Mouse (Mus musculus) R1 (cell line): ENCODE measurements at regions not wholly inside any gene's neighbourhood (a gene's known extent, or its start where the extent isn't known, plus 50 kb on each side); places are given as distances from the start of the nearest gene placed in this dataset.
A peak's percentile ranks its signal among the peaks of the same experiment; 100 is the strongest.

ENCODE experiments used
- DNase-seq: peaks from one replicate; pipeline ENCODE4 v3.0.0-alpha.2; 2018; ENCODE audit warnings: low read depth, low spot score

- no peak for DNase-seq
These were observed 144.5 kb downstream of the Ttc32 start for GRCm38 (mm10) chr12:9174327-9174726.

- DNase-seq, result no peak
These were observed 146.4 kb downstream of the Ttc32 start for GRCm38 (mm10) chr12:9176198-9176597.

GRCm38 (mm10) chr12:9178626-9179025, 148.8 kb downstream of the Ttc32 start:
- no peak for DNase-seq

GRCm38 (mm10) chr12:9180677-9181076, 150.9 kb downstream of the Ttc32 start:
- no peak for DNase-seq

DNA sequence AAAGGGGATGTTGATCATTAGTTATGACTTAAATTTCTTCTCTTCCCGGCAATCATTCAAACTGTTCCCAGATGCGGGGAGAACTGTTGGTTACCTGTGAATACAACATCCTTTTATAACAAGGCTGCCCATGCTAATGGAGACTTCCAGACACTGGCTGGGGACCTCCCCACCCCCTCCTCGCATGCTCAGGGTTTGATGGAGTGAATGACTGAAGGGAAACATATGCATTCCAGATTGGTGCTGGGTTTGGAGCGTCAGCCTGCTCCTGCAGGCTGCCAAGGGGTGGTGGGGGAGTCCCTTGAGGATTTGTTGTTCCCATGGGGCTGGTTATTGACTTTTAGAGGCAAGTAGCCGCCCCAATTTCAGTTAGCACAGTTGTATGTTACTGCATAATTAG, 161.9 kb downstream of the Ttc32 start:
- DNase-seq, result no peak

DNA sequence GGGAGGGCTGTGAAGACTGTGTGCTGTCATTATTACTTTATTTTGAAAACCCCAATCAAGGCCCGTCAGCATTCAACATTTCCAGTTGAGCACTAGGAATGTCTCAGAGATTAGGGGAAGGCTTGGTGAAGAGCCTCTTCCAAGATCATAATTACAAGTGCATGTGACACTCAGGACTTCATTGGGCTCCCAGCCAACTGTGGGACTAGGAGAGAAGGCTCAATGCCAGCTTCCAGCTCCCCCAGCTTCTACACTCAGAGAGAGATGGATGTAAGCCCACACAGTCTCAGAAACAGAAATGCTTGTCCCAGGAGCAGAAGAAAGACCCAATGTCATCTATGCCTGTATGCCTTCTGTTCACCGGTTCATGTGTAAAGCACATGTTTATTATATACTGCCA, 169.5 kb downstream of the Ttc32 start:
- DNase-seq, result no peak

- no peak for DNase-seq
These were observed 182.4 kb downstream of the Ttc32 start for GRCm38 (mm10) chr12:9212211-9212610.

DNA sequence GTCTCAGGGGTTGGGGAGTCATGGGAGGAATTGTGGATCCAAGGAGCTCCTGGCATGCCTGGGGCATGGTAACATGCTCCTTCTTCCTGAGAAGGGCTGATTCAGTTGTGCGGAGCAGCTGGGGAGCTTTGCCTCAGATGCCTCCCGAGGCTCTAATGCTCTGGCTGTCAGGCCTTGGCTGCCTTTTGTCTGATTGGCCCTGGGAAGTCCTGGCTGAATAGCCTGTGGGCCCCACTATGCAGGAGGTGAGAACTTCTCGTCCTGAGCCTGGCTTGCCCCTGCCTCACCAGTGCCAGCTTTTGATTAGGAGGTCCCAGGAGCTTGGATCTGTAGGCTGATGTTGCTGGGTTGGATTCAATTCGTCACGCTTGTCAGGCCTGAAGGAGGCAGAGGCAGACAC, 195.2 kb downstream of the Ttc32 start:
- DNase-seq, result no peak

GRCm38 (mm10) chr12:9227901-9228300, 198.1 kb downstream of the Ttc32 start:
- no peak for DNase-seq

GRCm38 (mm10) chr12:9228486-9228885, 198.7 kb downstream of the Ttc32 start:
- DNase-seq, result no peak

DNA sequence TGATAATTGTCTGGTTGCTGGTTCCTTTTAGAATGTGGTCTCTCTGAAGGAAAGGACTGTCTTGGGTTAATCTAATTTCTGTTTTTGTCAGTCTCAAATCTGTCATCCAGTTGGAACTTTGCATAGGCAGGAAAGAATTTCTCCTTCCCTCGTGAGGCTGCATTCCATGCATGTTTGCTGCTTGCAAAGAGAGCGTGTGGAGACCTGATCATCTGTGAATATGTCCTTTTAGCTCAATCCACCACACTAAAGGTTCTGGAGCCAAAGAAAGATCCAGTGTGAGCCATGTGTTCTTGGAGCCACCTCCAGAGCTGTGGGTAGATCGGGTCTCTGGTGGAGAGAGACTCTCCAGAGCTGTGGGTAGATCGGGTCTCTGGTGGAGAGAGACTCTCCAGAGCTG, 200.2 kb downstream of the Ttc32 start:
- no peak for DNase-seq

DNA sequence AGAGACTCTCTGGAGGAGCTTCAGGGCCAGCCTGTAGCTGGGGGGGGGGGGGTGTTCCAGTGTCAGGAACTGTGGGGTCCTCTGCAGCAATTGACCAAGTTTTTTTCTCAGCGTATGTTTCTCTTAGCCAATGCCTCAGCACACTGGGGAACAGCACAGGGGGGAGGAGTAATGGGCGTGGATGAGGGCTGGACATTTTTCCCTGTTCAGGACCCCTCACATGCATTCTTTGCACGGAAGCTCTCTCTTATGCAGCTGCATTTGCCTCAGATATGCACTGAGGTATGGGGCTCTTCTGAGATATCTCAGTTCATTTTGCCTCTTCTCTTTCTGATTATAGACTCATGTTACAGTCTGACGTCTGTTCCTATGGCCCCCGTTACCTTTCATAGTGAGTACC, 200.8 kb downstream of the Ttc32 start:
- no peak for DNase-seq

- DNase-seq, result no peak
These were observed 202.6 kb downstream of the Ttc32 start for GRCm38 (mm10) chr12:9232431-9232830.

GRCm38 (mm10) chr12:9235866-9236265, 206.1 kb downstream of the Ttc32 start:
- DNase-seq, result no peak

DNA sequence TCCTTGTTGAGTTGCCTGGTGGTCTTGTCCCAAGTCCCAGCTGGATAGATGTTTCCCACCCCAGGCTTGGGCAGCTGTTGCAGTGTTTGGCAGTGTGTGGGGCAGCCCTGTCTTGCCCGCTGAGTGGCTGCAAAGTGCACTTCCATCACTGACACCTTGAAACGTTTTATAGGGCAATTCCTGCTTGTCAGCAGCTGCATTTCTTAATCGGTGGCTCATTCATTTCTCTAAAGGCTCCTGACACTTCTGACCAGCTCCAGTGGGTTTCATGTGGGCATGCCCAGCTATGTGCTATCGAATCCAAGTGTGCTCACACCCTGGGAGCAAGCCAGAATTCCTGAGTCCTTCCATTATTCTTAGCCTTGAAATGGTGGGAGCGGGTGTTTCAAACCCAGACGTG, 207.7 kb downstream of the Ttc32 start:
- DNase-seq, result no peak

GRCm38 (mm10) chr12:9237955-9238354, 208.2 kb downstream of the Ttc32 start:
- no peak for DNase-seq

DNA sequence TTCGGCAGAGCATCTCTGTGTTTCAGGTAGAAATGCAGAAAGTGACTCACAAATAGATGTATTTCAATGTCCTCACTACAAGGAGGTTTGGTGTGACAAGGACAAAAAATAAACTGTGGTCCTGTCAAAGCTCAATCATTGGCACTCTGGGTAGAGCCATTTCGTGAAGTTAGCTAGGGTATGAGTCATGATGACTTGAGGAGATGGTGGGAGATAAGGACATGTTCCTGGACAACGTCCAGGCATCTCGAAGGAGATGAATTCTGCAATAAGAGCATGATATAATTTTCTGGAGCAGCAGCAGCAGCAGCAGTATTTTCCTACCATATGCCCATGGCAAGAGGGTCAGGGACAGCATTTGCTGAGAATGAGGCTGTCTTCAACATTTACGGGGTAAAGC, 217.7 kb downstream of the Ttc32 start:
- no peak for DNase-seq

GRCm38 (mm10) chr12:9251772-9252171, 222.0 kb downstream of the Ttc32 start:
- DNase-seq, result peak; percentile 45

DNA sequence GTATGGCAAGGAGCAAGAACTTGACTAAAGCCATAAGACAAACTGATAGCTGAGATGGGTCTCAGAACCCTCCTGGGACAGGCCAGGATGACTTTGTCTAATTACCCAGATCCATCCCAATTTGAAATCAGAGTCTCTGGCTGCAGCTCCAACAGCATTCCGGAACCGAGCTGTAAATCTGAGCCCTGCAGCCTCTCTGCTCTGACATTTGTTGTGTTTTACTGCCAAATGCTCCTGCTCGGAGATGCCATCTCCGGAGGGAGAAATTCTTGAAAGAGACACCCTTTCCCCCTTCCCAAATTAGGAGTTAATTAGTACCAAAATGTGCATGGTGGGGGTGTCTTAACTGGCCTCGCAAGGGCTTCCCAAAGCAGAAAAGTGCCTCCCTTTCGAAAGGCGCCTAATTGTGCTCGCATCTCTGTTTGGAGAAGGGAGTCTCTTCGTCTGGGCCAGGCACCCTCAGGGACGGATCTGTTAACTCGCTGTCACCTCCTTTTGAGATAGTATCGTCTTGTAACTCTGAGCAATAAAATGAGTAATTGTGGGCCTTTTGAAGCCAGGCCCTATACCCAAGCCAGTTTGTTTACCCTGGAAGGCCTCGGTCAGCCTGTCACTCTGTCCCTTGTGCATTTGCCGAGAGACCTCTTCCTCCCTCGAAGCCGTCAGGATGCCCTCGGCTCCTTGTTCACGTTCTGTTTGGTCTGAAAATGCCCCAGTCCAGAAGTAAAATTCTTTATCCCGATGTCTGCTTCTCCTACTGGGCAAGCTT, 223.7 kb downstream of the Ttc32 start:
- DNase-seq, result no peak

DNA sequence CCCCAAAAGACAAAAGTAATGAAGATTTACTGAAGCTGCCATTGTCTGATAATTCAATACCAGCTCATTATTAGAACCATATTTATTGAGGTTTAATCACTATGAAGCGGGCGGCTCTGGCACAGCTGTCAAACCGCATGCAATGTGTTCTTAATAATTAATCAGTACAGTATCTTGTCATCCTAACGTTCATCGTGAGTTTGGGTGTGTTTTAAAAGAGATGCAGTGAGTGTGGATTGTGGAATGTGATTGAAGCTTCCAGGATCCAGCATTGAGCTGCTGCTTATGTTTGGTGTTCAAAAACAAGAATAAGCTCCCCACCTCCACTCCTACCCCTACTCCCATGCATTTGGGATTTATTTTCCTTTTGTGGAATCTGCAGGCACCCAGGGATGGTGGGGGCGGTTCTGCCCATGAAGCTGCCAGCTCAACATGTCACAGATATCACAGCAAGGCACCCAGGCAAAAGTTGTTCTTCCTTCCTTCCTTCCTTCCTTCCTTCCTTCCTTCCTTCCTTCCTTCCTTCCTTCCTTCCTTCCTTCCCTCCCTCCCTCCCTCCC, 224.6 kb downstream of the Ttc32 start:
- no peak for DNase-seq

- DNase-seq, result no peak
These were observed 226.1 kb downstream of the Ttc32 start for GRCm38 (mm10) chr12:9255661-9256486.

DNA sequence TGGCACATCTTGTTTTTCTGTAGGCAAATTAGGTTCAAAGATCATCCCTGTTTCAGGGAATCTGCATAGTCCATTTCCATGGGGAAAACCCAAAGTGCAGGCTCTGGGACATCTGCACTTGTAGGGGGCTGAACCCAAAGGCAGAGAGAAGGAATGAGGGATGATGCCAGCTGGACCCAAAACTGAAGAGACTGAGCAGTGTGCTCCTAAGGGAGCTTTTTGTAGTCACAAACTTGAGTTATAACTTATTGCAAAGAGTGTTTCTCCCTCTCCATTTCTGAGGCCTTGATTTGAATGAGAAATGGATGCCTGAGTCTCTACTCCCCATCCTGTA, 226.7 kb downstream of the Ttc32 start:
- no peak for DNase-seq

- DNase-seq, result no peak
These were observed 228.4 kb downstream of the Ttc32 start for GRCm38 (mm10) chr12:9258221-9258620.
